Mouse (Mus musculus) G1E (cell line): ENCODE measurements around the gene Cdh3. TPM values are rescaled to one million over a fixed set of nuclear protein-coding genes. Genes with fewer than 3 reads are reported as not detected.

Experiments used
- ATAC-seq: 2 replicates; pipeline ENCODE4 v1.8.0; 2016; ENCODE audit warnings: mild to moderate bottlenecking; ENCODE audit not compliant: insufficient number of reproducible peaks, poor library complexity, low FRiP score, severe bottlenecking; ENCODE audit errors: extremely low read depth
- DNase-seq: peaks from one replicate; pipeline ENCODE4 v3.0.0; 2012; ENCODE audit warnings: low spot score
- H3K27me3 ChIP-seq: 2 replicates; pipeline ENCODE4 v1.6.1; 2012; ENCODE audit warnings: mild to moderate bottlenecking, low read length, inconsistent platforms; ENCODE audit not compliant: insufficient read depth
- H3K36me3 ChIP-seq: replicated peaks from 2 replicates; pipeline ENCODE3; 2012; ENCODE audit warnings: mild to moderate bottlenecking, inconsistent platforms
- H3K4me1 ChIP-seq: 2 replicates; pipeline ENCODE4 v1.6.1; 2012; ENCODE audit warnings: low read depth, low read length, inconsistent platforms, mixed read lengths; ENCODE audit not compliant: insufficient read depth
- H3K4me3 ChIP-seq: 2 replicates; pipeline ENCODE4 v1.5.1; 2012; ENCODE audit warnings: low read depth, mild to moderate bottlenecking, inconsistent platforms, low read length, moderate library complexity, mixed read lengths
- H3K9me3 ChIP-seq: replicated peaks from 2 replicates; pipeline ENCODE4 v1.6.1; 2012; ENCODE audit warnings: inconsistent platforms
- CTCF ChIP-seq: IDR thresholded peaks from 2 replicates; pipeline ENCODE4 v1.5.1; 2012; ENCODE audit warnings: low read depth, low read length, inconsistent platforms, mixed read lengths
- GATA1 ChIP-seq: IDR thresholded peaks from 2 replicates; pipeline ENCODE4 v1.6.1; 2012; ENCODE audit warnings: borderline replicate concordance, low read length, inconsistent platforms, mixed read lengths
- GATA2 ChIP-seq: IDR thresholded peaks from 2 replicates; pipeline ENCODE4 v1.6.1; 2012; ENCODE audit warnings: low read depth, low read length, inconsistent platforms, borderline replicate concordance
- POLR2AphosphoS5 ChIP-seq: IDR thresholded peaks from 2 replicates; pipeline ENCODE4 v1.6.1; 2012; ENCODE audit warnings: low read depth, low read length, inconsistent platforms; ENCODE audit not compliant: insufficient replicate concordance
- TAL1 ChIP-seq: conservative IDR thresholded peaks from 2 replicates; pipeline ENCODE4 v1.6.1; 2012; ENCODE audit warnings: low read depth, low read length, inconsistent platforms, mixed read lengths
- polyA plus RNA-seq: library from polyadenylated mRNA; stranded (reverse); fragments of >175 nt; gene quantifications from 2 replicates; pipeline ENCODE4 v1.2.3, GENCODE M21; 2012
- total RNA-seq, 2 experiments: library from RNA; stranded (forward) in 1 of 2; stranded (reverse) in 1 of 2; fragments of 200-1000 nt in 1 of 2; fragments of >200 nt in 1 of 2; fragmentation: Nextera tagmentation in 1 of 2; gene quantifications; 2 replicates each; pipeline ENCODE4 v1.2.3; 2014 to 2017

Cdh3 gene
- total and polyA plus RNA-seq, 3 experiments: 0.05 TPM; not detected in 2

GRCm38 (mm10) chr8:106504241-106504640, 6.5 kb upstream of the Cdh3 start:
- ATAC-seq (no peak), DNase-seq (no peak)
- no peak for TF ChIP-seq TAL1
- no peak for TF ChIP-seq POLR2AphosphoS5
- TF ChIP-seq CTCF: no peak
- no peak for TF ChIP-seq GATA2
- no peak for TF ChIP-seq GATA1
- H3K4me1 ChIP-seq: no peaks in the 10 kb centered on the region
- no peaks in the 10 kb centered on the region for H3K36me3 ChIP-seq
- H3K4me3 ChIP-seq: no peak overlapping the region
- no peaks in the 10 kb centered on the region for H3K9me3 ChIP-seq
- 0 out of 2 replicates have a peak, but pooled peaks cover 3% of the 10 kb centered on the region for H3K27me3 ChIP-seq

GRCm38 (mm10) chr8:106505328-106505965, 5.2 kb upstream of the Cdh3 start:
- no peaks in the 10 kb centered on the region for H3K36me3 ChIP-seq
- 0 out of 2 replicates have a peak, but pooled peaks cover 3% of the 10 kb centered on the region for H3K27me3 ChIP-seq
- H3K9me3 ChIP-seq: no peaks in the 10 kb centered on the region
- DNase-seq (no peak), ATAC-seq (no peak)
- no peaks in the 10 kb centered on the region for H3K4me1 ChIP-seq
- no peak overlapping the region for H3K4me3 ChIP-seq
- TF ChIP-seq GATA1: no peak
- TF ChIP-seq CTCF: no peak
- TF ChIP-seq POLR2AphosphoS5: no peak
- no peak for TF ChIP-seq GATA2
- TF ChIP-seq TAL1: no peak

- H3K36me3 ChIP-seq: no peaks in the 10 kb centered on the region
- TF ChIP-seq TAL1: no peak
- no peak for TF ChIP-seq GATA2
- TF ChIP-seq POLR2AphosphoS5: no peak
- no peak for TF ChIP-seq CTCF
- TF ChIP-seq GATA1: no peak
- no peak for DNase-seq
- H3K4me3 ChIP-seq: no peak overlapping the region
- no peaks in the 10 kb centered on the region for H3K9me3 ChIP-seq
- peaks cover 8% of the 10 kb centered on the region; the same call in 1 of the 2 replicates for H3K27me3 ChIP-seq
- H3K4me1 ChIP-seq: no peaks in the 10 kb centered on the region
- no peak for ATAC-seq
Measured at GRCm38 (mm10) chr8:106506106-106506505, 4.6 kb upstream of the Cdh3 start.

- ATAC-seq: no peak
- DNase-seq: no peak
- TF ChIP-seq TAL1: no peak
- no peak for TF ChIP-seq CTCF
- no peak for TF ChIP-seq GATA2
- no peak for TF ChIP-seq POLR2AphosphoS5
- TF ChIP-seq GATA1: no peak
- Histone ChIP-seq H3K36me3 (no peaks in the 10 kb centered on the region), H3K27me3 (peaks cover 15% of the 10 kb centered on the region; the same call in 1 of the 2 replicates), H3K4me1 (no peaks in the 10 kb centered on the region), H3K9me3 (no peaks in the 10 kb centered on the region), H3K4me3 (no peak overlapping the region)
Measured at GRCm38 (mm10) chr8:106507761-106508331, 2.8 kb upstream of the Cdh3 start.

- H3K36me3 ChIP-seq: no peaks in the 10 kb centered on the region
- no peaks in the 10 kb centered on the region for H3K4me1 ChIP-seq
- no peaks in the 10 kb centered on the region for H3K9me3 ChIP-seq
- TF ChIP-seq CTCF (no peak), POLR2AphosphoS5 (no peak), TAL1 (no peak), GATA2 (no peak), GATA1 (no peak)
- H3K27me3 ChIP-seq: peaks cover 15% of the 10 kb centered on the region; the same call in 1 of the 2 replicates
- DNase-seq (no peak), ATAC-seq (no peak)
- H3K4me3 ChIP-seq: no peak overlapping the region
Measured at GRCm38 (mm10) chr8:106508456-106508855, 2.2 kb upstream of the Cdh3 start.

- no peak overlapping the region for H3K4me3 ChIP-seq
- TF ChIP-seq GATA2 (no peak), TAL1 (no peak), POLR2AphosphoS5 (no peak), CTCF (no peak), GATA1 (no peak)
- ATAC-seq: no peak
- peaks cover 15% of the 10 kb centered on the region; the same call in 1 of the 2 replicates for H3K27me3 ChIP-seq
- H3K9me3 ChIP-seq: no peaks in the 10 kb centered on the region
- no peaks in the 10 kb centered on the region for H3K4me1 ChIP-seq
- no peak for DNase-seq
- H3K36me3 ChIP-seq: no peaks in the 10 kb centered on the region
Measured at GRCm38 (mm10) chr8:106509079-106509780, 1.5 kb upstream of the Cdh3 start.
